Mouse (Mus musculus) hindbrain, embryonic 13.5 days (tissue): Measurements from ENCODE around the gene Itga5. TPM values are rescaled to one million over a fixed set of nuclear protein-coding genes. Genes with fewer than 3 reads are reported as not detected.

Experiments
- ATAC-seq: fragments of 200-750 bp; cut with Nextera tagmentation; 2 replicates; pipeline ENCODE4 v1.8.0; 2017; ENCODE audit warnings: moderate TSS enrichment; ENCODE audit not compliant: low FRiP score
- H3K27ac ChIP-seq: fragments of 300-500 bp; sonication (generic); 2 replicates; pipeline ENCODE4 v1.5.1; 2015; ENCODE audit warnings: inconsistent platforms, mild to moderate bottlenecking, moderate library complexity
- H3K27me3 ChIP-seq: fragments of 300-500 bp; sonication (generic); 2 replicates; pipeline ENCODE4 v1.6.1; 2015; ENCODE audit warnings: mild to moderate bottlenecking, inconsistent platforms
- H3K36me3 ChIP-seq: fragments of 300-500 bp; sonication (generic); 2 replicates; pipeline ENCODE4 v1.6.1; 2015; ENCODE audit warnings: mild to moderate bottlenecking, inconsistent platforms
- H3K4me1 ChIP-seq: fragments of 300-500 bp; sonication (generic); replicated peaks from 2 replicates; pipeline ENCODE4 v1.6.1; 2015; ENCODE audit warnings: inconsistent platforms
- H3K4me2 ChIP-seq: fragments of 300-500 bp; sonication (generic); 2 replicates; pipeline ENCODE4 v1.6.1; 2015; ENCODE audit warnings: inconsistent platforms, mild to moderate bottlenecking, moderate library complexity
- H3K4me3 ChIP-seq: fragments of 300-500 bp; sonication (generic); 2 replicates; pipeline ENCODE4 v1.5.1; 2015; ENCODE audit warnings: mild to moderate bottlenecking, inconsistent platforms
- H3K9ac ChIP-seq: fragments of 300-500 bp; sonication (generic); 2 replicates; pipeline ENCODE4 v1.6.1; 2015; ENCODE audit warnings: mild to moderate bottlenecking, inconsistent platforms
- H3K9me3 ChIP-seq: fragments of 300-500 bp; sonication (generic); 2 replicates; pipeline ENCODE4 v1.6.1; 2016; ENCODE audit warnings: inconsistent platforms
- WGBS: fragments of 180-500 bp; shearing (Covaris S2); methylation state at CpG from one replicate; pipeline ENCODE4 v1.1.7; 2015; 5-methylcytosine and 5-hydroxymethylcytosine counted together
- polyA plus RNA-seq: library from polyadenylated mRNA; unstranded; fragments of >200 nt; fragmentation: Nextera tagmentation; extraction: Ambion mirVana; gene quantifications from 2 replicates; pipeline ENCODE4 v1.2.1, GENCODE M21; 2015

Itga5 gene
- polyA plus RNA-seq, 1 experiment from 2014 or later, result 8.6 TPM

DNA sequence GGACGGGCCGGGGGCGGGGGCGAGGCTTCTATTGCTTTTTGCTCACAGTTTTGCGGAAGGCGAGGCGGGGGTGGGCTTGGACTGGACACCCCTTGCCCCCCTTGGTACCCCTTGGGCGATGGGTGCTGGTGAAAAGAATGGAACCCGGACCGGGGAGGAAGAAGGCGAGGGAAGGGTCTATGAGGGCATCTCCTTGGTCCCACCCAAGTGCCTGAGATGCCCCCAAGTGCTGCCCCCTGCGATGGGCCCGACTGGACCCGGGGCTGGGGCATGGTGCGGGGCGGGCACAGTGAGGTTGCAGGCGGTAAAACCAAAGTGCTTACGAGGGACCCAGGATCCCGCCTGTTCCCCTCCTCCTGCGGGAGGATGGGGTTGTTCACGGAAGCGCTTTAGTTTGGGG is 52.4 kb downstream of the Itga5 start:
- Histone ChIP-seq H3K4me1 (peaks cover 31% of the 10 kb centered on the region), H3K9me3 (no peaks in the 10 kb centered on the region), H3K27ac (no peak overlapping the region), H3K4me3 (no peak overlapping the region), H3K4me2 (peak overlapping the region; percentile 54), H3K9ac (peak overlapping the region; percentile 65), H3K36me3 (peaks cover 38% of the 10 kb centered on the region), H3K27me3 (peaks cover 4% of the 10 kb centered on the region; the same call in 1 of the 2 replicates)
- whole genome bisulfite sequencing, result 33% methylated on average over 20 of the region's 22 CpGs
- no peak for ATAC-seq

DNA sequence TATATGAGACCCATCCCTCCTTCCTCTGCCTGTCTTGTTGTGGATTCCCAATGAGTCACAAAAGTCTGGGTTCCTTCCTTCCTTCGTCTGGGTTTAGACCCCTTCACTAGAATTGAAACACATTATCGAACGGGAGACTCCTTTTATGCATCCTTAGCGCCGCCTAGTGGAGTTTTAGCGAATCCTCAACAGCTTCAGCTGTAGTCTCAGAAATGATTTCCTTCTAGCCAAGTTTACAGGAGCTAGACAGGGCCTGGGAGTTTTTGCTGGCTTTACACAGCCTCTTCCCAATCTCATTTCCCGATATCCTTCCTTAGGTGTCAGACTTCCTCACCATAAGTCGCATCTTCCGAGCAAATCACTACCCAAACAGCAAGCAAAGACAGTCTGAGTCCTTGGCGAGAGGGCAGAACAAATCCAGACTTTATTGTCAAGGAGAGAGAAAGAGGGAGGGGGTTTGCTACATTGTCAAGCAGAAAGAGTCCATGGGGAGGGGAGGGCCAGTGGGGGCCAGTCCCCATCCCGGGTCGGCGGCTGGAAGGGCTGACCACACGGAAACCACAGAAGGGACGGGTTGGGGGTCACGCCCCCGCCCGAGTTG is 53.0 kb downstream of the Itga5 start:
- WGBS, result 8% methylated on average over 18 of the region's 18 CpGs

DNA sequence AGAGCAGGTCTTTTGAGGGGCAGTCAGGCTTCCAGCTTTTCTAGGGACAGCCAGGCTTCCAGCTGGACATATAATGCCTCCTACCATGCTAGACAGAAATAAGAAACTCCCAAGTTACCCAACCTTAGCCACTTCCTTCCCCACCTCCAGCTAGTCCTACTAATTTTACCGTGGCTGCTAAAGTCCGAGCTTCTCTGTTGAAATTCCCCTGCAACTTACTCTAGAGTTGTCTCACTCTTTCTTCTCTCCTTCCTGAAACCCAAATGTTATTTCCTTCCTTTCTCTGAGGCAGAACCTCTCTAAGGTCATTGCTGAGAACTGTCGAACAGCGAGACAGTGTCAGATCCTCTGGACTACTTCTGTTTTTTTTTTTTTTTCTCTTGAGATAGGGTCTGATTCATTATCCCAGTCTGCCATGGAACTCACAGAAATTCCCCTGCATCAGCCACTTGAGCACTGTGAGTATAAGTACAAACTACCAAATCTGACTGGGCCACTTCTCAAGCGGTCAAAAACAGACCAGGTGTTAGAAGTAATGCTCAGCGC is 56.1 kb downstream of the Itga5 start, which contains the start of gene Gpr84:
TSS of gene Gpr84 (minus strand) at position 248 of the 546 bp plus-strand sequence.
- peaks cover 51% of the 10 kb centered on the region for H3K4me1 ChIP-seq
- no peak within 1 kb of the TSS for H3K4me3 ChIP-seq
- no peaks in the 10 kb centered on the region for H3K9me3 ChIP-seq

More for the DNA sequence above, 53.0 kb downstream of the Itga5 start:
- peaks cover 10% of the 10 kb centered on the region for H3K27me3 ChIP-seq
- H3K9me3 ChIP-seq, result no peaks in the 10 kb centered on the region
- peaks cover 36% of the 10 kb centered on the region for H3K4me1 ChIP-seq
- H3K36me3 ChIP-seq, result peaks cover 32% of the 10 kb centered on the region
- peak overlapping the region; percentile 65; the same call in 1 of the 2 replicates for H3K9ac ChIP-seq
- no peak for ATAC-seq
- 0 out of 2 replicates have a peak overlapping the region, but pooled peaks have one; percentile 18 for H3K27ac ChIP-seq
- peak overlapping the region; percentile 54 for H3K4me2 ChIP-seq
- H3K4me3 ChIP-seq, result no peak overlapping the region

DNA sequence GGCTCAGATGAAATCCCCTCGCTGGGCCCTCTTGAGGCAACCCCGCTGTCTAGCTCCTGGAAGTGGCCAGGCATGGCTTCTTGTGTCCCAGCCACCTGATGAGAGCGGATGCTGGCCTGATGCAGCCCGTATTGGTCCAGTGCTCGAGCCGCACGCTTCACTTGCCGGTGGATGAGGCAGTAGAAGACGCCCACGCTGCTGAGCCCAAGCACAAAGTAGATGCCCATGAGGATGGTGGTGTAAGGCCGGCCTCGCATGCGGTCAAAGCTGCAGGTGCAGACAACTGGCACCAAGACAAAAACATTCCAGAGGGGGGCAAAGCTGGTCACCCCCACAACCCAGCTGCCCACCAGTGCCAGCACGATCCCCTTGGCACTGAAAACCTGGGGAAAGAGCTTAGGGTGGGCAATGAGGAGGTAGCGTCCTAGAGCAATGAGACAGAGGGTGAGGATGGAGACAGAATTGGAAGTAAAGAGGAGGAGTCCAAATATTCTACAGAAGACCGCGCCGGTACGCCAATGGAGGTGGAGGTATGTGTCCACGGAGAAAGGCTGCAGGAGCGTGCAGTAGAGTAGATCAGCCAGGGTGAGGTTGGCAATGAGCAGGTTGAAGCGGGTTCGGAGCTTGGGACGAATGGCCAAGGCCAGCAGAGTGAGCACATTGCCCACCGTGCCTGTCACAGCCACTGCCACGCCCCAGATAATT is 57.5 kb downstream of the Itga5 start:
- no peaks in the 10 kb centered on the region for H3K9me3 ChIP-seq
- H3K27ac ChIP-seq, result no peak overlapping the region
- 66% methylated on average over 26 of the region's 26 CpGs for WGBS
- peaks cover 45% of the 10 kb centered on the region for H3K4me1 ChIP-seq
- no peak overlapping the region for H3K4me3 ChIP-seq
- H3K9ac ChIP-seq, result peak overlapping the region; percentile 56; the same call in 1 of the 2 replicates
- H3K27me3 ChIP-seq, result peaks cover 14% of the 10 kb centered on the region
- H3K4me2 ChIP-seq, result peak overlapping the region; percentile 26
- ATAC-seq, result no peak
- no peaks in the 10 kb centered on the region for H3K36me3 ChIP-seq

More for the DNA sequence above, 56.1 kb downstream of the Itga5 start, which contains the start of gene Gpr84:
- no peak within 1 kb of the TSS for H3K9ac ChIP-seq
- 74% methylated on average over 6 of the region's 6 CpGs for WGBS
- no peak within 1 kb of the TSS for H3K4me2 ChIP-seq
- peaks cover 14% of the 10 kb centered on the region for H3K27me3 ChIP-seq
- H3K36me3 ChIP-seq, result peaks cover under 1% of the 10 kb centered on the region
- no peak within 1 kb of the TSS for H3K27ac ChIP-seq
- no peak for ATAC-seq

DNA sequence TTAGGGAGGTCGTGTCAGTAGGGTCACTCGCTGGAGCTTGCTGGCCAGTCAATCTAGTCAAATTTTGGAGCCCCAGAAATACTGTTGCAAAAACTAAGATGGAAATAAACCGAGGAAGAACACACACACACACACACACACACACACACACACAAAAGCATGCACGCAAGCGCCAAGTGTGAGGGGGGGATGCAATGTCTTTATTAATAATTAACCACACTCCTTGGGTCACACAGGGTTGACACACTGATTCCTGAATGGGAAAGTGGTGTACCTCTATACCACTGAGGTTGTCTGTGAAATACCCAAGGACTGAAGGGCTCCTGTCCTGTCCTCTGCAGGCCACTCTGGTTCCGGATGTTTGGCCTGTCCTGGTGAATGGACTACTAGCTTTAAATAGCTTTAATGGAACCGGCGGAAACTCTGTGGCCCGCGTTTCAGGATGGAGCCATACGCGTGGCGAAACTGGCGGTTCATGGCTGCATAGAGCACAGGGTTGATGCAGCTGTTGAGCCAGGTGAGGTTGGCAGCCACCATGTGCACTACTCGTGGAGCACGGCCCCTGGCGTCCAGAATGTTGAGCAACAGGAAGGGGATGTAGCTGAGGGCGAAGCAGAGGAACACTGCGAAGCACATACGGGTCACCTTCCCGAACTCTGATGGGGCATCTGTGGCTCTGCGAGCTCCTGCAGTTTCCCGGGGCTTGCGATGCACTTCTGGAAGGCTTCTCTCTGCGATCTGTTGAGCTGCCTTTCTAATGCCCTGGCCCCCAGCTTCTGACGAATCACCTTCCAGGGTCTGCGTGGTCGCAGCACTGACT is 58.3 kb downstream of the Itga5 start:
- peaks cover 47% of the 10 kb centered on the region for H3K4me1 ChIP-seq
- no peaks in the 10 kb centered on the region for H3K9me3 ChIP-seq
- H3K4me3 ChIP-seq, result no peak overlapping the region
- H3K36me3 ChIP-seq, result no peaks in the 10 kb centered on the region
- H3K27ac ChIP-seq, result no peak overlapping the region
- no peak for ATAC-seq
- WGBS, result 42% methylated on average over 28 of the region's 28 CpGs
- H3K27me3 ChIP-seq, result peaks cover 14% of the 10 kb centered on the region
- peak overlapping the region; percentile 56; the same call in 1 of the 2 replicates for H3K9ac ChIP-seq
- H3K4me2 ChIP-seq, result peak overlapping the region; percentile 26

DNA sequence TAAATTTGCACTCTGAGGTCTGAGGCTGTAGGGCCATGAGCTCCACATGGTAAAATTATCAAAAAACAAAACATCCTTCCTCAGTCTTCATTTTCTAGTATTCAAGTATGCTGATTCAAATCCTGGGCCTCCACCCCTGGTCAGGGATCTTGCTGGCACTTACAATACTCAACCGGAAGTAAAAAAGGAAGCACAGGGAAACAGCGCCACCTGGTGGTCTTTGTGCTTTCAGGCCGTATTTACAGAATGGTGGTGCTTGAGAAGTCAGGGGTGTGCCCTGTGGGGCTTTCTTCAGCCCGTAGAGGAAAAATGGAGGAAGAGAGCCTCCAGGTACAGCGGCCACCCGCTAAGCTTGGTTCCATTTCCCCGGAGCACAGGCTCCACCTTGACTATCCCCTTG is 59.4 kb downstream of the Itga5 start:
- Histone ChIP-seq H3K9ac (peak overlapping the region; percentile 53; the same call in 1 of the 2 replicates), H3K4me2 (peak overlapping the region; percentile 28; the same call in 1 of the 2 replicates)

DNA sequence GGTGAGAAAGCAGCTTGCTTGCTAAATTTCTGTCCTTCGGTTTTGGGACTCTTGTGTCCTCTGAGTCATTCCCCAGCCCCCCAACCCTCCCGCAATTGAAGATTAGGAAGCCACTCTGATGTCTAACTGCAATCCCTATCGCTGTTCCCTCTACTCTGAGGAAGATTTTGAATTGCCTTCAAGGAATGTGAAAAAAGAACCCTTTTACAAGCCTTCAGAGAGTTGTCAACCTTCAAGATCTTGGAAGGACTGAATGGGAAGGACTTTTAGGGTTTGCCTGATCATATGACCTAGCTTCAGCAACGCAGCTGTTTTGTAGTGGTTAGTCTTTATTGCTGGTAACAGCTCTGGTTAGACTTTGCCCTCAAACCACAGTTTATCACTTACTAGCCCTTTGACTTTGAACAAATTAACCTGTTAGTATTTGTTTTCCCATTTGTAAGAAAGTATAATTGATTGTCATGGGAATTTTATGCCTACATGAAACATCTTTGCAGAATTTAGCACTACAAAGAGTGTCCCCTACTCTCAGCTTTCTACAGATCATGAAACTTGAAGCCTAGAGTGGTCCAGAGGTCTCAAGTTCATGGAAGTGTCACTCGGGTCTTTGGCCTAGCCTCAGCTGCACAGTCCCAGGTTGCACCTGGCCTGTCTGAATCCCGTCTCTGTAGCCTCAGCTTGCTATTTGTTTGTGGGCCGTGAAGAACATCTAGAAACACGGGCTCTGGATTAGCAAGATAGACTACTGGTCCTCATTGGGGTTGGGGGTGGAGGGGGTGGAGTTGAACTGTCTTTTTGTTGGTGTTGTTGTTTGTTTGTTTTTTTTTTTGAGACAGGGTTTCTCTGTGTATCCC is 60.5 kb downstream of the Itga5 start:
- Histone ChIP-seq H3K9me3 (no peaks in the 10 kb centered on the region), H3K4me3 (peak overlapping the region; percentile 36), H3K4me1 (peaks cover 64% of the 10 kb centered on the region), H3K27me3 (peaks cover 14% of the 10 kb centered on the region), H3K36me3 (no peaks in the 10 kb centered on the region), H3K4me2 (peak overlapping the region; percentile 65), H3K27ac (peak overlapping the region; percentile 100), H3K9ac (peak overlapping the region; percentile 81)
- WGBS, result 25% methylated on average over 8 of the region's 8 CpGs
- ATAC-seq, result no peak; the same call in 1 of the 2 replicates

More for the DNA sequence above, 59.4 kb downstream of the Itga5 start:
- H3K36me3 ChIP-seq, result no peaks in the 10 kb centered on the region
- 3% methylated on average over 7 of the region's 7 CpGs for WGBS
- H3K4me3 ChIP-seq, result no peak overlapping the region
- H3K9me3 ChIP-seq, result no peaks in the 10 kb centered on the region
- H3K27me3 ChIP-seq, result peaks cover 14% of the 10 kb centered on the region
- no peak for ATAC-seq
- H3K27ac ChIP-seq, result peak overlapping the region; percentile 100
- peaks cover 53% of the 10 kb centered on the region for H3K4me1 ChIP-seq

DNA sequence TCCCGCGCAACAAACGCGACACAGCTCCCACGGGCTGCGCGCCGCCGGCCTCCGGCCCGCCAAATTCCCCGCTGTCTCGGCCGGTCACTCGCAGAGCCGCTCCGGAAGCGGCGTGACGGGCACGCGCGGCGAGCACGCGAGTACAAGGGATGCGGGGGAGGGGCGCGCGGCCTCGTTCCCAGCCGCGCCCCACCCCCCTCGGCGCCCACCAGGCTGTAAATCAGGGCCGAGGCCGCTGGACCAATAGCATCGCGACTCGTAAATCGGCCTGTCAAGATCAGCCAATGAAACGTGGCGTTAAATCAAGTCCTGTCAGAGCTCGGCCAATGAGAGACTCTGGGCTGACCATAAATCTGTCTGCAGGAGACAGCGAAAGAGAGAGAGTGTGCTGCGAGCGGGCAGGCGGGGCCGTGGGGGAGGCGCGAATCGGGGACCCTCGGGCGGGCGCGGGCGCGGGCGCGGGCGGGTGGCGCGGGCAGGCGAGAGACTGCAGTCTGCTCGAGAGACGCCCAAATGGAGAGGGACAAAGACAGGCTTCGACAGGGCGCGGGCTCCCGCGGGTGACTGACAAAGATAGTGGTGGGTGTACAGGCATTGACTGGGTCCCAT is 61.4 kb downstream of the Itga5 start:
- H3K27me3 ChIP-seq, result peaks cover 12% of the 10 kb centered on the region
- H3K4me1 ChIP-seq, result peaks cover 73% of the 10 kb centered on the region
- under 1% methylated on average over 71 of the region's 71 CpGs for WGBS
- no peaks in the 10 kb centered on the region for H3K9me3 ChIP-seq
- H3K4me2 ChIP-seq, result peak overlapping the region; percentile 70
- peak overlapping the region; percentile 81 for H3K9ac ChIP-seq
- peak overlapping the region; percentile 100 for H3K27ac ChIP-seq
- no peaks in the 10 kb centered on the region for H3K36me3 ChIP-seq
- peak; percentile 95 for ATAC-seq
- H3K4me3 ChIP-seq, result peak overlapping the region; percentile 44

DNA sequence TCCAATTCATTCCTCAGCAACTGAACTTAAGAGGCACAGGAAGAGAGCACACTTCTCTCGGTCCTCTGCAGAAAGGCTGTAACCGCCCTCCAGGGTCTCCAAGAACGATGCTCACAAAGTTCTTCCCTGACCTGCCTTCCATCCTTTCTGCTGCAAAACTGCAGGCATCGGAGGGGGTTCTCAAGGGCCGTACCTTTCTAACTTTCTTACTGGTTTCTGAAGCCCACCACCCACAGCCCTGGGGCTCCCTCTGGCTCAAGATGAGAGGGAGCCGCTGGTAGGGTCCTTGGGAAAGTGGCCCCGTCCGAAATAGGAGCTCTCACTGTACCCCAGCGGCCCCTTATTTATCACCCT is 62.0 kb downstream of the Itga5 start:
- Histone ChIP-seq H3K27ac (peak overlapping the region; percentile 100), H3K4me3 (peak overlapping the region; percentile 44), H3K9me3 (no peaks in the 10 kb centered on the region), H3K36me3 (no peaks in the 10 kb centered on the region), H3K27me3 (peaks cover 12% of the 10 kb centered on the region), H3K9ac (peak overlapping the region; percentile 78), H3K4me2 (peak overlapping the region; percentile 70), H3K4me1 (peaks cover 79% of the 10 kb centered on the region)
- WGBS, result under 1% methylated on average over 9 of the region's 9 CpGs
- peak; percentile 3 for ATAC-seq

DNA sequence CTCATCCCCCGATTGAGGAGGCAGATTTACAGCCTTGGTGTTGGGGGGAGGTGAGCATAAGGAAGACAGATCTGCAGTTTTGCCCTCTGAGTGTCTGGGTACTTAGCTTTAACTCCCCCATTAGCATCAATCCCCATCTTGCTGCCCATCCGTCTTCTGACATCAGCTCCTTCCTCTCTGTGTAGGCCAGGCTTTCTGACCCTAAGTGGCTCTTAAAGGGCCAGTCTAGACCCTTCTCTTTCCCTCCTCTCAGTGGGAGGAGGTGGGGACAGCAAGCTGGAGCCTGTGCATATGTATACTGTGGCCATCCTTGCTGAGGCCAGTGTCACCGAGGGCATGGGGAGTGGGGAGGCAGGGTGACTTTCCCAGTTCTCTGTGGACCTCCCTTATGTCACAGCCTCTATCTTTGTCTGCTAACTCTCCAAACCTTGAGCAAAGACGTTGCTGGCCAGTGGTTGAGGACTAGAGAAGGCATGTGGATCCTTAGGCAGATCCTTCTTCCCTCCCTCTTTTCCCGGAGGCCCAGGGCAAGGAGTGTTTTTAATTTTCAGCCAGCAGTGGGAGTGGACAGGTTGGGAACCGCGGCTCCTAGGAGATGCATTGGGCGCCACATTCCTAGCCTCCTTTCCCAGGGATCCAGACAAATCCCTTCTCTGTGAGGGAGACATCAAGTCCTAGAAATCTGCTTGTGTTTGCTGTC is 62.5 kb downstream of the Itga5 start:
- ATAC-seq, result no peak

More for the DNA sequence above, 62.5 kb downstream of the Itga5 start:
- Histone ChIP-seq H3K4me2 (peak overlapping the region; percentile 70), H3K27me3 (peaks cover 8% of the 10 kb centered on the region), H3K27ac (peak overlapping the region; percentile 100), H3K9ac (peak overlapping the region; percentile 78), H3K36me3 (no peaks in the 10 kb centered on the region), H3K4me1 (peaks cover 82% of the 10 kb centered on the region), H3K9me3 (no peaks in the 10 kb centered on the region), H3K4me3 (peak overlapping the region; percentile 44)
- WGBS, result 5% methylated on average over 8 of the region's 8 CpGs
